Mouse (Mus musculus): ENCODE measurements at regions not wholly inside any gene's neighbourhood (a gene's known extent, or its start where the extent isn't known, plus 50 kb on each side); places are given as distances from the start of the nearest gene placed in this dataset.

DNA sequence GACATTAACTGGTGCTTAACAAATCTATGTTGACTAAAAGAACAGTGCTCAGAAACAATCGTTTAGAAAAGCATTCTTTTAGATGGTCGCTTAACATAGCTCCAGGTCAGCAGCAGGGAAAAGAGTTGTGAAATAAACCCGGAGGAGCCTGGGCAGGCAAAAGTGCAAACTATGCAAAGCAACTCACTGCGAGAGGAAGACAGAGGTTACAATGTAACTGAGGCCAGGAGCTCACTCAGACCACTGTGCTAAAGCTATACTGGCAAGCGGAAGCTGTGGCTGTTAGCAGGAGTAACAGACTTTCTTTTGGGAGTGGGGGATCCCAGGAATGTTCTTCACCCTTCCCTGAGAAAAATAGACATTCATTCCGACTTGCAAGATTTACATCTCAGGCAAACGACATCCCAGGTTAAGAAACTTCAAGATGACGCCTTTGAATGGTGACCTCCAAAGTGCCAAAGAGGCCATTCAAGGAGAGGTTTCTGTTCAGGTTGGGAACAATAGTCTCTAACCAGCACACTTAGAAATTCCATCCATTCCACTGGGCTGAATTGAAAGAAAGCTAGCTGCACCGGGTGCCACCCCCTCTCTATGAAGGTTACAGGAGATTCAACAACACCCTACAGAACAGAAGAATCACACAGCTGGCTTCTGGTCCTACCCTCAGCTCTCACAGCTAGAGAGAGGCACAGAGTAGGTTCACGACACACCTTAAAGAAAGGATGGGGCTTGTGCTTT, 94.7 kb upstream of the Adgrl2 start:
- no peak for TF ChIP-seq CTCF (IDR thresholded peaks at IDR 0.05; ENCODE audit: borderline replicate concordance, insufficient read depth, low read depth, low read length)
- TF ChIP-seq POLR2A (IDR thresholded peaks at IDR 0.05; ENCODE audit: borderline replicate concordance, insufficient read depth, low read length) = no peak
